Mouse (Mus musculus): ENCODE data around the gene Trat1. TPM values are rescaled to one million over a fixed set of nuclear protein-coding genes. Genes with fewer than 3 reads are reported as not detected.

The Trat1 gene
- polyA plus RNA-seq, 1 experiment from 2014 or later = 0.09 TPM

DNA sequence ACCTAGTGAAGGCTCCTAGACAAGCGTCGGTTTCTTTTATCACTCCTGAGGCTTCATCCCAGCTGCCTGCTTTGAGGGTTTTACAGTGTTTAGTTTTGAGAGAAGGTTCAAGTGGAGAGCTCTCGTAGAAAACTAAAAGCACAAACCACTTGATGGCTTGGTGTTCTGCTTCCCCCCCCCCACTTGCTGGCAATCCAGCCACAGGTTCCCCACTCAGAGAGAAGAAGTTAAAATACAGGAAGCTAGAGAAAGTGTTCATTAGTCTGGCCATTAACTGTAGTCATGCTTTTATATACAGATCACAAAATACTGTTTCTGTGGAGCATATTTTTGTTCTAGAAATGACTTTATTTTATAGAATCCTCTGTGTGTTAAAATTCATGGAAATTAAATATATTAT, 30.3 kb downstream of the Trat1 start:
- WGBS = 75% methylated on average over 3 of the region's 3 CpGs
- no peak for ATAC-seq
- H3K9me3 ChIP-seq (ENCODE audit: control insufficient read depth, low read length) = no peaks in the 10 kb centered on the region

DNA sequence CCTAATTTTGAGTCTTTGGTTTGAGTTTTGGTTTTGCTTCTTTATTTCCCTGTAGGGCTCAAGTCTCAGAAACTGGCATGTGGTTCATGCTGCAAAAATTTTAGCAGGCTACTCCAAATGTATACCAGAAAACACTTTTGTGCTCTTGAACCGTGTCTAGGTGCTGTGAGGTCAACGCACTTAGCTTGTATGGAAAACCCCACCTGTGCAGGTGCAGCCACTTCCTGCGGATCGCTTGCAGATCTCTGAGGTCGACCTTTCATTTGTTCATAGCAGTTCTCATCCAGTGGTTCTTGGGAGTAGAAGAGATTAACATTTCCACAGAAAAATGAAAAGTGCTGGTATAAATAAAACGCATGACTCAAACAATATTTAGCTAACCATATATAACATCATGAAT, 31.8 kb downstream of the Trat1 start:
- H3K9me3 ChIP-seq (ENCODE audit: control insufficient read depth, low read length) = no peaks in the 10 kb centered on the region
- no peak overlapping the region for H3K9ac ChIP-seq (ENCODE audit: low read depth, low read length)
- no peaks in the 10 kb centered on the region for H3K27me3 ChIP-seq (replicated peaks; ENCODE audit: control insufficient read depth, insufficient read depth, low read length)
- 87% methylated on average over 6 of the region's 6 CpGs for WGBS
- H3K4me2 ChIP-seq (ENCODE audit: low read length) = no peak overlapping the region
- no peaks in the 10 kb centered on the region for H3K36me3 ChIP-seq (ENCODE audit: control insufficient read depth, insufficient read depth, low read length)
- no peak overlapping the region for H3K27ac ChIP-seq (ENCODE audit: low read depth, low read length)
- H3K4me3 ChIP-seq (ENCODE audit: low read length) = no peak overlapping the region
- no peaks in the 10 kb centered on the region for H3K4me1 ChIP-seq (ENCODE audit: control insufficient read depth, insufficient read depth, low read depth, low read length)
- ATAC-seq = no peak

More for the DNA sequence above, 30.3 kb downstream of the Trat1 start:
- H3K4me2 ChIP-seq (ENCODE audit: low read length) = no peak overlapping the region
- H3K27ac ChIP-seq (ENCODE audit: low read depth, low read length) = no peak overlapping the region
- no peaks in the 10 kb centered on the region for H3K36me3 ChIP-seq (ENCODE audit: control insufficient read depth, insufficient read depth, low read length)
- H3K9ac ChIP-seq (ENCODE audit: low read depth, low read length) = no peak overlapping the region
- H3K27me3 ChIP-seq (replicated peaks; ENCODE audit: control insufficient read depth, insufficient read depth, low read length) = no peaks in the 10 kb centered on the region
- no peak overlapping the region for H3K4me3 ChIP-seq (ENCODE audit: low read length)
- H3K4me1 ChIP-seq (ENCODE audit: control insufficient read depth, insufficient read depth, low read depth, low read length) = no peaks in the 10 kb centered on the region

DNA sequence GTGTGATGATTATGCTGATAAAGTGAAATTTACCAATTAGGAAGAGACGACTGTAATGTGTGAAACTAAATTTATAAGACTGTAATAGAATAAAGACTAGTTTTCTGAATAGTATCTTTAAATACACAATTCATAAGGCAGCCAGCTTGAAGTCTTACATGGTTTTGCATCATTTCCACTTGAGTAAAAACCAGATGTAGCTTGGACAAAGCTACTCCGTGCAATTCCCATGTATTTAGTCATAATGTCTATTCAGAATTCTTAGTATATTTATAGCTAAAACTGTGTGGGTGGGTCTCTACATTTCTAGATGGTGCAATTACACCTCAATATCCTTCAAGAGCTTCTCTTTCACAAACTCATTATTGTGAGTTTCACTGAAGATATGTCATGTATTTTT, 33.4 kb downstream of the Trat1 start:
- Histone ChIP-seq H3K27me3 (replicated peaks; ENCODE audit: control insufficient read depth, insufficient read depth, low read length) (no peaks in the 10 kb centered on the region), H3K36me3 (ENCODE audit: control insufficient read depth, insufficient read depth, low read length) (no peaks in the 10 kb centered on the region), H3K4me2 (ENCODE audit: low read length) (no peak overlapping the region), H3K9ac (ENCODE audit: low read depth, low read length) (no peak overlapping the region), H3K27ac (ENCODE audit: low read depth, low read length) (no peak overlapping the region), H3K4me1 (ENCODE audit: control insufficient read depth, insufficient read depth, low read depth, low read length) (no peaks in the 10 kb centered on the region), H3K4me3 (ENCODE audit: low read length) (no peak overlapping the region), H3K9me3 (ENCODE audit: control insufficient read depth, low read length) (no peaks in the 10 kb centered on the region)
- WGBS = 87% methylated on average over 2 of the region's 2 CpGs
- ATAC-seq = no peak

DNA sequence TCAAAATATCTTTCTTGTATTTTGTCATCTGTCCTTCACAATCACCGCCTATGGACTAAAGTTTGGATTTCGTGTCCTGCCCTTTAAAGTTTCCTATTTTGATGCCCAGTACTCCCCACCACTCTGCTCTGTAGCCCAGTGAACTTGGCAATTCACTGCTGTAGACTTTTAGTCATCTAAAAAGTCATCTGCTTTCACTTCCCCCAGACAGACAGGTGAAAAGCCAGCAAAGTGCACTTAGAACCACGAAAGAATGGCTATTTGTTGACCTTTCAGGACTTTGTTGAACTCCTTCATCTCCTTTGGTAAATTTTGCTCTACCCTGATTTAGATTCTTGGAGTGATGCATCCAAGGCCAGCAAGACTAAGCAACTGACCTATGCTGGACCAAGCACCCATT, 34.9 kb downstream of the Trat1 start:
- ATAC-seq = no peak
- Histone ChIP-seq H3K36me3 (ENCODE audit: control insufficient read depth, insufficient read depth, low read length) (no peaks in the 10 kb centered on the region), H3K4me1 (ENCODE audit: control insufficient read depth, insufficient read depth, low read depth, low read length) (no peaks in the 10 kb centered on the region), H3K27ac (ENCODE audit: low read depth, low read length) (no peak overlapping the region), H3K4me2 (ENCODE audit: low read length) (no peak overlapping the region), H3K9ac (ENCODE audit: low read depth, low read length) (no peak overlapping the region), H3K9me3 (ENCODE audit: control insufficient read depth, low read length) (no peaks in the 10 kb centered on the region), H3K27me3 (replicated peaks; ENCODE audit: control insufficient read depth, insufficient read depth, low read length) (no peaks in the 10 kb centered on the region), H3K4me3 (ENCODE audit: low read length) (no peak overlapping the region)
- 89% methylated on average over 3 of the region's 3 CpGs for WGBS

DNA sequence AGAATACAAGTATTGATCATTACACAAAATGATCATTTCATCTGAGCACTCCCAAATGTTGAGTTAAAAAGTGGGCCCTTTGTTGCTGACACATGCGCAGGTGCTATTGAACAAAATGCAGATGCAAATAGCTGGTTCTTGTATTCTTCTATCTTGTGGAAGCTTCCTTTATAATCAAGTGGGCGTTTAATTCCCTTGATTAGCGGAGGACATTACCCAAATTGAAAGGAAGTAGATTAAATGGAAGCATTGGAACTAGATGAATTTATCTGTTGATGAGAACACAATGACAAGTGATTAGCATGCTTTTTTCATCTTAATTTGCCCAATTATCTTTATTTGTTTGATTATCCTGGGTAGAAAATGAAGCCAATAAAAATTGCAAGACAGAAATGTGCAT, 51.6 kb downstream of the Trat1 start:
- no peaks in the 10 kb centered on the region for H3K9me3 ChIP-seq (ENCODE audit: control insufficient read depth, low read length)
- H3K27me3 ChIP-seq (replicated peaks; ENCODE audit: control insufficient read depth, insufficient read depth, low read length) = no peaks in the 10 kb centered on the region
- WGBS = 77% methylated on average over 3 of the region's 3 CpGs
- H3K9ac ChIP-seq (ENCODE audit: low read depth, low read length) = no peak overlapping the region
- no peak for ATAC-seq
- H3K36me3 ChIP-seq (ENCODE audit: control insufficient read depth, insufficient read depth, low read length) = no peaks in the 10 kb centered on the region
- no peak overlapping the region for H3K4me2 ChIP-seq (ENCODE audit: low read length)
- H3K4me1 ChIP-seq (ENCODE audit: control insufficient read depth, insufficient read depth, low read depth, low read length) = no peaks in the 10 kb centered on the region
- no peak overlapping the region for H3K27ac ChIP-seq (ENCODE audit: low read depth, low read length)
- no peak overlapping the region for H3K4me3 ChIP-seq (ENCODE audit: low read length)

DNA sequence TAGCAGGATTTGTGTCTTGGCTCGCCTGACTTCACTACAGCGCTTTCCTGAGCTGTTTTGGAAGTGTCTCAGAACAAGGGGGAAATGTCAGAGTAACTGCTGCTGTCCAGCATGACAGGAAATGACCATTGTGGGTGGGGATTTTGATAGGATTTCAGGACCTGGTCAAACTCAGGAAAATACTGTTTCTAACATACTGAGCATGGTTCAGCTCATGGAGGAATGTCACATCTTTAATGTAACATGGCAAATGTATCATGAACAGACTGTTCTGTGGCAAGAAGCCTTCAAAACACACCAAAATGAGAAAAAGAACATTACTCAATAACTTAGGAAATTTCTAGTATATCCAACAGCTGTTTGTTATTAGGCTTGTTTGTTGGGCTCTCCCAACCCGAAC, 52.1 kb downstream of the Trat1 start:
- Histone ChIP-seq H3K27me3 (replicated peaks; ENCODE audit: control insufficient read depth, insufficient read depth, low read length) (no peaks in the 10 kb centered on the region), H3K4me1 (ENCODE audit: control insufficient read depth, insufficient read depth, low read depth, low read length) (no peaks in the 10 kb centered on the region), H3K36me3 (ENCODE audit: control insufficient read depth, insufficient read depth, low read length) (no peaks in the 10 kb centered on the region), H3K4me2 (ENCODE audit: low read length) (no peak overlapping the region), H3K9ac (ENCODE audit: low read depth, low read length) (no peak overlapping the region), H3K9me3 (ENCODE audit: control insufficient read depth, low read length) (no peaks in the 10 kb centered on the region), H3K27ac (ENCODE audit: low read depth, low read length) (no peak overlapping the region), H3K4me3 (ENCODE audit: low read length) (no peak overlapping the region)
- 83% methylated on average over 3 of the region's 3 CpGs for WGBS
- no peak for ATAC-seq

DNA sequence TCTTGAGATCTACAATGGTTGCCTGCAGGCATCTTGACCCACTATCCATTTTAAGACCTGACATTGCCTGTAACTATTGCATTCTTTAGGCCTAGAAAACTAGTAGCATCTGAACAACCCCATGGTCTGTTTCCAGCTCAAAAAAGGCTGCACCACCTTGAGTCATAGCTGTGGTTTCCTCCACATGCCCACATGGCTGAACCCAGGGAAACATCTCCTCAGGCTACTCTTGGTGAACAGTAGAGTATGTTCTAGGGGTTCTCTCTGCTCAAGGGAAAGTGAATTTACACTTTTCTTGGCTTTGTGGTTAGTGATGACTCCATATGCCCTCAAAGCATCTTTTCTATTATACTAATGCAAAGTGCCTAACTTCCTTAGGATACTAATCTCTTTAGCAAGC, 55.5 kb downstream of the Trat1 start:
- ATAC-seq = no peak
- H3K4me2 ChIP-seq (ENCODE audit: low read length) = no peak overlapping the region

DNA sequence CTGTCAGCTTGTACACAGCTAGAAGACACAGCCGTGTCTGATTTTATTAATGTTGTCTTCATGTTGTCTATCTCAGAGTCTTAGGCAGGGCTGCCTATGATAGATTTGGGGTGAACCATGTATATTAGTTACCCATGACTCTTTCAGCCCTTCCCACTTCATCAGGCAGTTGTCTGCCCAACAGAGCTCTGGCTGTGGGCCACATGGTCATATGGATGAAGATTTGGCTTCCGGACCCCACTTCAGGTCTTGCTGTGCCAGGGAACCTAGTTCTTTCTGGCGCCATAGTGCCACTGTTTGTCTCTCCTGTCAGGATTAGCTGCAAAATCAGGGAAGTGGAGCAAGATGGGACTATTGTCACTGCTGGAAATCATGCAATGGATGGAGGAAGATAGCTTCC, 69.9 kb downstream of the Trat1 start:
- Histone ChIP-seq H3K27ac (ENCODE audit: low read depth, low read length) (no peak overlapping the region), H3K27me3 (replicated peaks; ENCODE audit: control insufficient read depth, insufficient read depth, low read length) (no peaks in the 10 kb centered on the region), H3K4me3 (ENCODE audit: low read length) (no peak overlapping the region), H3K4me1 (ENCODE audit: control insufficient read depth, insufficient read depth, low read depth, low read length) (no peaks in the 10 kb centered on the region), H3K36me3 (ENCODE audit: control insufficient read depth, insufficient read depth, low read length) (no peaks in the 10 kb centered on the region), H3K9me3 (ENCODE audit: control insufficient read depth, low read length) (no peaks in the 10 kb centered on the region), H3K4me2 (ENCODE audit: low read length) (no peak overlapping the region), H3K9ac (ENCODE audit: low read depth, low read length) (no peak overlapping the region)
- ATAC-seq = no peak
- 76% methylated on average over 3 of the region's 3 CpGs for whole genome bisulfite sequencing

More for the DNA sequence above, 55.5 kb downstream of the Trat1 start:
- Histone ChIP-seq H3K4me3 (ENCODE audit: low read length) (no peak overlapping the region), H3K27ac (ENCODE audit: low read depth, low read length) (no peak overlapping the region), H3K9me3 (ENCODE audit: control insufficient read depth, low read length) (no peaks in the 10 kb centered on the region), H3K4me1 (ENCODE audit: control insufficient read depth, insufficient read depth, low read depth, low read length) (no peaks in the 10 kb centered on the region), H3K9ac (ENCODE audit: low read depth, low read length) (no peak overlapping the region), H3K27me3 (replicated peaks; ENCODE audit: control insufficient read depth, insufficient read depth, low read length) (no peaks in the 10 kb centered on the region), H3K36me3 (ENCODE audit: control insufficient read depth, insufficient read depth, low read length) (no peaks in the 10 kb centered on the region)

Data from hindbrain, embryonic 16.5 days (tissue).